Mouse (Mus musculus) C2C12 (cell line): Measurements from ENCODE around the gene Cdsn. TPM values are rescaled to one million over a fixed set of nuclear protein-coding genes. Genes with fewer than 3 reads are reported as not detected.

Experiments
- H3K27me3 ChIP-seq: one replicate; pipeline ENCODE4 v1.6.1; 2011; ENCODE audit not compliant: control insufficient read depth, insufficient read depth, insufficient read length
- H3K36me3 ChIP-seq: one replicate; pipeline ENCODE4 v1.6.1; 2011; ENCODE audit not compliant: control insufficient read depth, insufficient read depth
- H3K4me3 ChIP-seq: one replicate; pipeline ENCODE4 v1.5.1; 2011; ENCODE audit warnings: mild to moderate bottlenecking, control low read depth; ENCODE audit not compliant: poor library complexity, insufficient read depth, severe bottlenecking
- H3K79me2 ChIP-seq: one replicate; pipeline ENCODE4 v1.6.1; 2011; ENCODE audit not compliant: control insufficient read depth, insufficient read depth
- H3K79me3 ChIP-seq: one replicate; pipeline ENCODE4 v1.6.1; 2011; ENCODE audit warnings: low read depth, control low read depth
- H3ac ChIP-seq: one replicate; pipeline ENCODE3; 2011; ENCODE audit warnings: low read depth; ENCODE audit not compliant: control insufficient read depth, insufficient read length
- CEBPB ChIP-seq: IDR thresholded peaks from one replicate; pipeline ENCODE4 v1.6.1; 2011; ENCODE audit warnings: low read depth, mild to moderate bottlenecking, control low read depth, moderate library complexity
- CTCF ChIP-seq: IDR thresholded peaks from one replicate; pipeline ENCODE4 v1.5.1; 2011; ENCODE audit not compliant: control insufficient read depth, insufficient read depth, insufficient read length
- FOSL1 ChIP-seq: IDR thresholded peaks from one replicate; pipeline ENCODE4 v1.8.0; 2011; ENCODE audit warnings: mild to moderate bottlenecking, low read length; ENCODE audit not compliant: poor library complexity, insufficient read depth, severe bottlenecking
- MAX ChIP-seq: IDR thresholded peaks from one replicate; pipeline ENCODE4 v1.6.1; 2011; ENCODE audit warnings: mild to moderate bottlenecking, control low read depth
- MYOD1 ChIP-seq: IDR thresholded peaks from one replicate; pipeline ENCODE4 v1.6.1; 2011; ENCODE audit warnings: low read depth; ENCODE audit not compliant: control insufficient read depth, insufficient read length
- MYOG ChIP-seq: IDR thresholded peaks from one replicate; pipeline ENCODE4 v1.6.1; 2011; ENCODE audit not compliant: control insufficient read depth, insufficient read length; ENCODE audit errors: extremely low read depth
- USF1 ChIP-seq: IDR thresholded peaks from one replicate; pipeline ENCODE4 v1.6.1; 2011; ENCODE audit warnings: low read depth, mild to moderate bottlenecking, control low read depth, moderate library complexity
- polyA plus RNA-seq: library from polyadenylated mRNA; unstranded; fragments of >200 nt; fragmentation: generic; extraction: Trizol; gene quantifications from one replicate; pipeline ENCODE4 v1.2.1, GENCODE M21; 2012; ENCODE audit warnings: missing spikeins

Gene Cdsn
- polyA plus RNA-seq, 1 experiment, result 2.0 TPM

DNA sequence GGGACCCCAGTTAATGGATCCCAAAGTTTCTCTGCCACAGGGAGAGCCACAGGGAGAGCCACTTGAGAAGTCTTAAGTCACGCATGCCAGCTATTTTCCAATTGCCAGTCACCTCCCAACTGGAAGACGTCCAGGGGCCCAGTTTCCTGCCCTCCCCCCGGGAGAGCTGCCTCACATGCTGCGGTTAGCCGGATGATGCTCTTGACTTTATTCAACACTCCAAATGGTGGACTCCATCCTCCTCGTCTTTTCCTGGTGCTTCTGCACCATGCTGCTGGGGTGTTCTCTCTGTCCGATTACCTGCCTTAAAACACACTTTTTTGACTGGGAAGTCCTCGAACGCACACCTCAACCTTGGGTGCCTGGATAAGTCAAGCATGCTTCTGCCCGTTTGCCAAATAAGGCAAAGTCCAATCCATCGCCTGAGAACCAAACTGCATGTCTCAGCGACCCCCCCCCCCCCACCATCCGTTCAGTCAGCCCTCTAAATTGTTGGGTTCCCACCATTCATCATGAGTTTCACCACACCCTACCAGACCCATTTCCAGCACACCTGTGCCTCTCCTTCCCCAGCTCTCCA is 4.3 kb downstream of the Cdsn start:
- H3ac ChIP-seq, result no peak overlapping the region
- H3K4me3 ChIP-seq, result no peak overlapping the region
- TF ChIP-seq FOSL1, result no peak
- no peak for TF ChIP-seq USF1
- TF ChIP-seq MAX, result no peak
- TF ChIP-seq CEBPB, result no peak
- no peak for TF ChIP-seq CTCF
- TF ChIP-seq MYOG, result no peak
- no peak for TF ChIP-seq MYOD1
- H3K79me2 ChIP-seq, result no peaks in the 10 kb centered on the region
- no peaks in the 10 kb centered on the region for H3K36me3 ChIP-seq
- no peaks in the 10 kb centered on the region for H3K79me3 ChIP-seq
- no peaks in the 10 kb centered on the region for H3K27me3 ChIP-seq

GRCm38 (mm10) chr17:35556812-35557211 is 4.9 kb downstream of the Cdsn start:
- H3K4me3 ChIP-seq, result no peak overlapping the region
- no peaks in the 10 kb centered on the region for H3K79me2 ChIP-seq
- no peaks in the 10 kb centered on the region for H3K27me3 ChIP-seq
- H3ac ChIP-seq, result peak overlapping the region; percentile 14
- no peak for TF ChIP-seq FOSL1
- no peak for TF ChIP-seq CEBPB
- no peak for TF ChIP-seq USF1
- peak; percentile 83 for TF ChIP-seq CTCF
- no peak for TF ChIP-seq MAX
- no peak for TF ChIP-seq MYOD1
- no peaks in the 10 kb centered on the region for H3K36me3 ChIP-seq
- H3K79me3 ChIP-seq, result no peaks in the 10 kb centered on the region

- H3K27me3 ChIP-seq, result no peaks in the 10 kb centered on the region
- H3K79me2 ChIP-seq, result no peaks in the 10 kb centered on the region
- no peak overlapping the region for H3K4me3 ChIP-seq
- H3K36me3 ChIP-seq, result no peaks in the 10 kb centered on the region
- H3ac ChIP-seq, result peak overlapping the region; percentile 14
- TF ChIP-seq CEBPB (no peak), MYOD1 (peak; percentile 56)
- H3K79me3 ChIP-seq, result no peaks in the 10 kb centered on the region
Measured at GRCm38 (mm10) chr17:35557351-35557750, 5.4 kb downstream of the Cdsn start.

DNA sequence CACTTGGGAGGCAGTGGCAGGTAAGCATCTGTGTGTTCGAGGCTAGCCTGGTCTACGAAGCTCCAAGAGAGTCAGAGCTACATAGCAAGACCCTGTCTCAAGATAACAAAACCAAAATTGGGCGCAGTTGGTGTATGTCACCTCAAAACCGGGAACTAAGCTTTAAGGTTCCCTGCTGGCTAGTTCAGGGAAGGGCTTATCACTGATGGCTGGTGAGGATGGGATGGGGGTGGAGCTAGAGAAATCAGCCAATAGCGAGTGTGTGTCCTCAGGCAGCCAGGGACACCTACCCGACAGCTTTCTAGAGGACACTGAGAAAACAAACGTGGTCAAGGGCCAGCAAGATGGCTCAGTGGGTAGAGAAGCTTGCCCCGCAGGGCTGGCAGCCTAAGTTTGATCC is 6.3 kb downstream of the Cdsn start:
- H3K4me3 ChIP-seq, result no peak overlapping the region

GRCm38 (mm10) chr17:35567150-35567549 is 15.2 kb downstream of the Cdsn start, which contains the start of gene 2300002M23Rik:
2300002M23Rik (plus strand) TSS chr17:35567450.
- TF ChIP-seq USF1 (no peak), MAX (no peak), MYOG (no peak), FOSL1 (no peak), CEBPB (no peak), MYOD1 (no peak)
- Histone ChIP-seq H3K4me3 (no peak within 1 kb of the TSS), H3K79me2 (no peaks in the 10 kb centered on the region)

More for the DNA sequence above, 6.3 kb downstream of the Cdsn start:
- H3ac ChIP-seq, result no peak overlapping the region
- H3K36me3 ChIP-seq, result no peaks in the 10 kb centered on the region
- H3K79me2 ChIP-seq, result no peaks in the 10 kb centered on the region
- H3K27me3 ChIP-seq, result no peaks in the 10 kb centered on the region
- TF ChIP-seq MYOG (no peak), FOSL1 (no peak), CTCF (no peak), MAX (no peak), USF1 (no peak), CEBPB (no peak), MYOD1 (no peak)
- H3K79me3 ChIP-seq, result no peaks in the 10 kb centered on the region

DNA sequence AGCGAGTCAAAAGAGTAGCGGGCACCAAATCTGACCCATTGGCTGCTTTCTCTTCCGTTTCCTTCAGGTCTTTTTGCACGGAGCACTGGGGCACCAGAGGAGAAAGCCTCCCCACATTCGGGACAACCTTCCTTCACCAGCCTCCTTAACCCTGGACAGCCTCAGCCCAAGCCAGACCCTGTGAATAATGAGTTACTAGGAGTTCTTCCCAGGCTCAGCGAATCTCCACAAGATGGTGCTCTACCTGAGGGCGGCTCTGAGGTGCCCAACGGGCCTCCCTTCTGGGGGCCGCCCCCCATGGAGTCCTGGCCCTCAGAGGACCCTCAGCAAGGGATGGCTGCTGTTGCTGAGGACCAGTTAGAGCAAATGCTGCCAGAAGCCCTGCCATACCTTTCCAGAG is 15.8 kb downstream of the Cdsn start:
- Histone ChIP-seq H3K4me3 (no peak overlapping the region), H3K79me2 (no peaks in the 10 kb centered on the region), H3K27me3 (peaks cover 6% of the 10 kb centered on the region), H3K36me3 (no peaks in the 10 kb centered on the region), H3ac (no peak overlapping the region), H3K79me3 (no peaks in the 10 kb centered on the region)
- TF ChIP-seq CTCF, result no peak
- TF ChIP-seq CEBPB, result no peak
- TF ChIP-seq MAX, result no peak
- TF ChIP-seq USF1, result no peak
- TF ChIP-seq FOSL1, result no peak
- TF ChIP-seq MYOD1, result no peak
- no peak for TF ChIP-seq MYOG

More at GRCm38 (mm10) chr17:35567150-35567549, 15.2 kb downstream of the Cdsn start, which contains the start of gene 2300002M23Rik:
- Histone ChIP-seq H3K27me3 (peaks cover 6% of the 10 kb centered on the region), H3ac (no peak within 1 kb of the TSS), H3K79me3 (no peaks in the 10 kb centered on the region), H3K36me3 (no peaks in the 10 kb centered on the region)
